In genomic region chr10:117493824-117494121, GRCm38 (mm10) we compare ENCODE assay signal across 10 mouse cellular contexts.
DNase-seq lines count a peak whose midpoint lies in the region; ATAC-seq and TF ChIP-seq lines count a peak whose summit lies in the region.
"Had no signal": no experiment of that assay in that cellular context is flagged by ENCODE, and none has a peak within 500 bp of the region (broad histone marks: within the 10 kb centered on the region; RNA-seq: fewer than 3 reads in every experiment).

No protein-coding gene starts in this region.

- H3K4me2 ChIP-seq in heart, embryonic 14.5 days (ENCODE audit: low read length), result peak overlapping the region; percentile 64
- no peak overlapping the region; the same call in 1 of the 2 replicates for H3K4me2 ChIP-seq in midbrain, embryonic 11.5 days
- H3K4me2 ChIP-seq in midbrain, embryonic 13.5 days (replicated peaks), result no peak overlapping the region
- peak overlapping the region; percentile 48 for H3K4me2 ChIP-seq in limb, embryonic 12.5 days
- peak overlapping the region; percentile 59 for H3K4me2 ChIP-seq in stomach, postnatal 0 days (replicated peaks; ENCODE audit: low read depth)

- no peak for TF ChIP-seq CTCF in stomach, postnatal 0 days (IDR thresholded peaks at IDR 0.05; ENCODE audit: low read depth)

- no peak for ATAC-seq in heart, embryonic 14.5 days (ENCODE audit: insufficient number of reproducible peaks, insufficient read depth, low FRiP score, low read depth)
- ATAC-seq in midbrain, embryonic 11.5 days (ENCODE audit: low FRiP score), result no peak
- ATAC-seq in midbrain, embryonic 13.5 days, result no peak
- 0 out of 2 replicates have a peak, but pooled peaks have one; percentile 26 for ATAC-seq in limb, embryonic 12.5 days (ENCODE audit: insufficient number of reproducible peaks, insufficient read depth, low FRiP score, low TSS enrichment, low read depth)
- no peak for ATAC-seq in stomach, postnatal 0 days (ENCODE audit: low FRiP score, low TSS enrichment)
- ATAC-seq in megakaryocyte-erythroid progenitor cell, adult 5-6 weeks (replicated peaks; ENCODE audit: low FRiP score, low TSS enrichment, poor library complexity, severe bottlenecking), result no peak

- no peak for DNase-seq in heart, adult 8-10 months (ENCODE audit: low spot score)
- peak; percentile 80 for DNase-seq in midbrain, embryonic 11.5 days (ENCODE audit: low spot score, missing footprints)
- no peak for DNase-seq in stomach, postnatal 0 days (ENCODE audit: low spot score)
- DNase-seq in frontal cortex, postnatal 36 days (ENCODE audit: low spot score in 2 of 2), result no peak
- DNase-seq: kidney, adult 11 months; right cerebral cortex, adult 18-20 months had no signal

- no peaks in the 10 kb centered on the region for H3K9me3 ChIP-seq in heart, embryonic 14.5 days (ENCODE audit: control insufficient read depth, low read length)
- H3K9me3 ChIP-seq in midbrain, embryonic 11.5 days (ENCODE audit: control insufficient read depth, low read length), result no peaks in the 10 kb centered on the region
- H3K9me3 ChIP-seq in midbrain, embryonic 13.5 days, result no peaks in the 10 kb centered on the region
- H3K9me3 ChIP-seq in limb, embryonic 12.5 days, result no peaks in the 10 kb centered on the region
- H3K9me3 ChIP-seq in stomach, postnatal 0 days (ENCODE audit: control insufficient read depth, low read length), result no peaks in the 10 kb centered on the region

- no peak overlapping the region for H3K9ac ChIP-seq in heart, embryonic 14.5 days (ENCODE audit: low read length)
- no peak overlapping the region for H3K9ac ChIP-seq in midbrain, embryonic 11.5 days (ENCODE audit: low read length)
- H3K9ac ChIP-seq in midbrain, embryonic 13.5 days (replicated peaks), result no peak overlapping the region
- H3K9ac ChIP-seq in limb, embryonic 12.5 days (replicated peaks), result no peak overlapping the region
- no peak overlapping the region for H3K9ac ChIP-seq in stomach, postnatal 0 days (ENCODE audit: low read length)

- TF ChIP-seq EP300 in stomach, postnatal 0 days (optimal IDR thresholded peaks at IDR 0.05), result no peak

- no peak overlapping the region for H3K27ac ChIP-seq in heart, embryonic 14.5 days (replicated peaks in 1 of 2; ENCODE audit: control insufficient read depth in 1 of 2, insufficient read depth in 1 of 2, low read depth in 2 of 2, low read length in 2 of 2)
- H3K27ac ChIP-seq in midbrain, embryonic 11.5 days (ENCODE audit: low read depth, low read length), result no peak overlapping the region
- H3K27ac ChIP-seq in midbrain, embryonic 13.5 days, result no peak overlapping the region
- no peak overlapping the region for H3K27ac ChIP-seq in limb, embryonic 12.5 days
- H3K27ac ChIP-seq in stomach, postnatal 0 days (replicated peaks), result no peak overlapping the region

- no peaks in the 10 kb centered on the region for H3K4me1 ChIP-seq in heart, embryonic 14.5 days (ENCODE audit: control insufficient read depth in 2 of 2, insufficient read depth in 2 of 2, low read length in 2 of 2)
- H3K4me1 ChIP-seq in midbrain, embryonic 11.5 days (ENCODE audit: control insufficient read depth, insufficient read depth, low read length), result no peaks in the 10 kb centered on the region; the same call in 1 of the 2 replicates
- H3K4me1 ChIP-seq in midbrain, embryonic 13.5 days (replicated peaks), result 0 out of 2 replicates have a peak, but pooled peaks cover 3% of the 10 kb centered on the region
- 0 out of 2 replicates have a peak, but pooled peaks cover 4% of the 10 kb centered on the region for H3K4me1 ChIP-seq in limb, embryonic 12.5 days (replicated peaks)
- no peaks in the 10 kb centered on the region for H3K4me1 ChIP-seq in stomach, postnatal 0 days (replicated peaks; ENCODE audit: control insufficient read depth, insufficient read depth)

- no peak overlapping the region for H3K4me3 ChIP-seq in heart, embryonic 14.5 days (ENCODE audit: control insufficient read depth in 1 of 2, insufficient read depth in 1 of 2, low read depth in 1 of 2, low read length in 2 of 2)
- no peak overlapping the region; the same call in 1 of the 2 replicates for H3K4me3 ChIP-seq in midbrain, embryonic 11.5 days (ENCODE audit: low read depth, low read length)
- no peak overlapping the region for H3K4me3 ChIP-seq in midbrain, embryonic 13.5 days (replicated peaks)
- peak overlapping the region; percentile 30 for H3K4me3 ChIP-seq in limb, embryonic 12.5 days (replicated peaks)
- no peak overlapping the region for H3K4me3 ChIP-seq in stomach, postnatal 0 days (ENCODE audit: low read depth, low read length)

- no peaks in the 10 kb centered on the region for H3K27me3 ChIP-seq in heart, embryonic 14.5 days (ENCODE audit: control insufficient read depth, insufficient read depth, low read length)
- no peaks in the 10 kb centered on the region; the same call in 1 of the 2 replicates for H3K27me3 ChIP-seq in midbrain, embryonic 11.5 days (ENCODE audit: control insufficient read depth, insufficient read depth, low read length)
- peaks cover 18% of the 10 kb centered on the region; the same call in 1 of the 2 replicates for H3K27me3 ChIP-seq in midbrain, embryonic 13.5 days
- no peaks in the 10 kb centered on the region for H3K27me3 ChIP-seq in limb, embryonic 12.5 days
- H3K27me3 ChIP-seq in stomach, postnatal 0 days (ENCODE audit: control insufficient read depth, insufficient read depth, low read length), result no peaks in the 10 kb centered on the region

- WGBS in heart, embryonic 14.5 days, result 30% methylated on average over 3 of the region's 5 CpGs
- WGBS in midbrain, embryonic 11.5 days, result 18% methylated on average over 2 of the region's 5 CpGs
- WGBS in midbrain, embryonic 13.5 days, result 36% methylated on average over 1 of the region's 5 CpGs
- WGBS in limb, embryonic 12.5 days, result 32% methylated on average over 2 of the region's 5 CpGs
- 15% methylated on average over 2 of the region's 5 CpGs for WGBS in stomach, postnatal 0 days

- H3K36me3 ChIP-seq in heart, embryonic 14.5 days (ENCODE audit: control insufficient read depth, insufficient read depth, low read length), result no peaks in the 10 kb centered on the region
- H3K36me3 ChIP-seq in midbrain, embryonic 11.5 days (ENCODE audit: control insufficient read depth, insufficient read depth, low read length), result no peaks in the 10 kb centered on the region
- H3K36me3 ChIP-seq in midbrain, embryonic 13.5 days, result no peaks in the 10 kb centered on the region
- H3K36me3 ChIP-seq in limb, embryonic 12.5 days, result no peaks in the 10 kb centered on the region
- H3K36me3 ChIP-seq in stomach, postnatal 0 days (ENCODE audit: control insufficient read depth, insufficient read depth, low read length), result no peaks in the 10 kb centered on the region

Comparison
In these comparisons a context has a peak if more than half of its experiments do, and no peak if none do; other contexts are left out.
1. H3K4me2 ChIP-seq: peak in heart, embryonic 14.5 days (single experiment), limb, embryonic 12.5 days (single experiment) and stomach, postnatal 0 days (single experiment); none in midbrain, embryonic 11.5 days (single experiment) and midbrain, embryonic 13.5 days (single experiment).